Mouse (Mus musculus): ENCODE measurements at regions not wholly inside any gene's neighbourhood (a gene's known extent, or its start where the extent isn't known, plus 50 kb on each side); places are given as distances from the start of the nearest gene placed in this dataset.

- TF ChIP-seq POLR2A (IDR thresholded peaks at IDR 0.05; ENCODE audit: insufficient read depth, low read depth, low read length) (no peak), CTCF (IDR thresholded peaks at IDR 0.05; ENCODE audit: insufficient read depth, low read depth, low read length) (no peak)
These were observed 66.8 kb upstream of the Nr2f2 start for GRCm38 (mm10) chr7:70433358-70433757.
